Comparison of ENCODE assay signal across 8 mouse cellular contexts in the genomic region with DNA sequence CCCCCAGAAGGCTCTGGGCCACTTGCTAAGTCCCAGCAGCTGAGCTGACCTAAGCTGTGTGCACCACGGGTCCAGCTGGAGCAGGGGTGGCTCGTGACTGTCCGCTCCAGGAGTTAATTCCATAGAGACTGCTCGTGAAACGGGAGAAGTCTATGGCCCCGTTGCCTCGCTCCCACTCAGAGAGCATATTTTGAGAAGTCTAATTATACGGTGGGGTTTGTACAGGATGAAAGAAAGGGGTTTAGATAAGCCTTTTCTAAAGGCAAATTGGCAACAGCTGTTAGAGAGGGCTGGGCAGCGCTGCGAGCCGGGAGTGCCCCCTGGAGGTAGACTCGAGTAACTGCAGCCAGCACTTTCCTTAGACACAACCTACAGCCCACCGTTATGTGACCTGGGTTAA. TPM values are rescaled to one million over a fixed set of nuclear protein-coding genes. Genes with fewer than 3 reads are reported as not detected.
DNase-seq lines count a peak whose midpoint lies in the region; ATAC-seq lines count a peak whose summit lies in the region.

No protein-coding gene starts in this region.

- intact Hi-C loops in left cerebral cortex, postnatal 25 days (cut with DNase I), result loop anchor here (1.0 to 5.0 kb wide), 3 partner anchors 55 to 195 kb away; no protein-coding TSS in a partner anchor

- peak; percentile 73 to 80 for DNase-seq in adrenal gland, adult 18-20 months (ENCODE audit: low spot score in 2 of 2)
- peak; percentile 87 for DNase-seq in embryo, embryonic 10 days (ENCODE audit: low spot score)
- DNase-seq in gastrocnemius, postnatal 10 days, result peak; percentile 78
- DNase-seq in hindlimb bud, embryonic 11.5 days (ENCODE audit: extremely low spot score, low read depth, low spot score), result peak; percentile 60
- peak; percentile 81 to 89 for DNase-seq in left cerebral cortex, postnatal 25 days (ENCODE audit: low spot score in 2 of 2)
- DNase-seq in right cerebral cortex, postnatal 25 days, result peak; percentile 77
- DNase-seq in yolk sac, embryonic 10.5 days (ENCODE audit: low spot score), result peak; percentile 66

- ATAC-seq in megakaryocyte-erythroid progenitor cell, adult 5-6 weeks (replicated peaks; ENCODE audit: low FRiP score, low TSS enrichment, poor library complexity, severe bottlenecking), result peak; percentile 38

RNA-seq across cellular contexts. Expression of a gene that starts 3.3 kb away (rescaled TPM):
- total RNA-seq in adrenal gland, adult 18-20 months (2021), result 100 to 1,000 TPM; 457 to 601 TPM
- total RNA-seq in gastrocnemius, postnatal 10 days (2021), result 100 to 1,000 TPM; 406 to 464 TPM
- total RNA-seq in left cerebral cortex, postnatal 25 days (2021), result 100 to 1,000 TPM; 187 to 191 TPM
- 154 and 177 TPM in 2 replicates for total RNA-seq in megakaryocyte-erythroid progenitor cell, adult 5-6 weeks (2014; fragmentation: Nextera tagmentation)
- 99.5 and 128 TPM in 2 replicates for total RNA-seq in megakaryocyte-erythroid progenitor cell, adult 5-6 weeks (2017)

RNA-seq across cellular contexts. Expression of a gene that starts 28.9 kb away (rescaled TPM):
- total RNA-seq in adrenal gland, adult 18-20 months (2021), result 10 to 100 TPM; 30.2 to 31.0 TPM
- 10 to 100 TPM; 19.1 to 25.9 TPM for total RNA-seq in gastrocnemius, postnatal 10 days (2021)
- total RNA-seq in left cerebral cortex, postnatal 25 days (2021), result 100 to 1,000 TPM; 162 to 171 TPM
- total RNA-seq in megakaryocyte-erythroid progenitor cell, adult 5-6 weeks (2014; fragmentation: Nextera tagmentation), result 24.6 and 25.2 TPM in 2 replicates
- total RNA-seq in megakaryocyte-erythroid progenitor cell, adult 5-6 weeks (2017), result 20.4 and 28.7 TPM in 2 replicates

RNA-seq across cellular contexts. Expression of a gene that starts 51.6 kb away (rescaled TPM):
- total RNA-seq in adrenal gland, adult 18-20 months (2021), result 1 to 10 TPM; 1.4 to 4.9 TPM
- total RNA-seq in gastrocnemius, postnatal 10 days (2021), result 100 to 1,000 TPM in 1 of 2 experiments, 10 to 100 TPM in 1; 96.8 to 105 TPM
- 10 to 100 TPM in 1 of 2 experiments, 1 to 10 TPM in 1; 9.5 to 12.1 TPM for total RNA-seq in left cerebral cortex, postnatal 25 days (2021)
- total RNA-seq in megakaryocyte-erythroid progenitor cell, adult 5-6 weeks (2014; fragmentation: Nextera tagmentation), result 1.3 and 1.6 TPM in 2 replicates
- 2.9 and 3.8 TPM in 2 replicates for total RNA-seq in megakaryocyte-erythroid progenitor cell, adult 5-6 weeks (2017)

RNA-seq across cellular contexts. Expression of a gene that starts 52.5 kb away (rescaled TPM):
- 1 to 10 TPM; 6.4 to 6.6 TPM for total RNA-seq in adrenal gland, adult 18-20 months (2021)
- total RNA-seq in gastrocnemius, postnatal 10 days (2021), result 10 to 100 TPM; 79.1 to 88.6 TPM
- total RNA-seq in left cerebral cortex, postnatal 25 days (2021), result 1 to 10 TPM; 4.4 to 4.5 TPM
- not detected in 2 replicates for total RNA-seq in megakaryocyte-erythroid progenitor cell, adult 5-6 weeks (2014; fragmentation: Nextera tagmentation)
- not detected in 2 replicates for total RNA-seq in megakaryocyte-erythroid progenitor cell, adult 5-6 weeks (2017)

Comparison
In these comparisons a context has a peak if more than half of its experiments do, and no peak if none do; other contexts are left out.
1. Peak in every context shown above with its lines: DNase-seq and ATAC-seq.
2. RNA of a gene that starts 28.9 kb away (total RNA-seq): 162 to 171 TPM in left cerebral cortex, postnatal 25 days; 30.2 to 31.0 TPM in adrenal gland, adult 18-20 months, 20.4 to 28.7 TPM in megakaryocyte-erythroid progenitor cell, adult 5-6 weeks and 19.1 to 25.9 TPM in gastrocnemius, postnatal 10 days; every median in the first group is over 4 times any median in the second.
3. RNA of a gene that starts 51.6 kb away (total RNA-seq): 96.8 to 105 TPM in gastrocnemius, postnatal 10 days; 9.5 to 12.1 TPM in left cerebral cortex, postnatal 25 days, 1.4 to 4.9 TPM in adrenal gland, adult 18-20 months and 1.3 to 3.8 TPM in megakaryocyte-erythroid progenitor cell, adult 5-6 weeks; every median in the first group is over 4 times any median in the second.